In genomic region chr6:55717209-55717608, GRCm38 (mm10) we compare ENCODE assay signal across 7 mouse cellular contexts. TPM values are rescaled to one million over a fixed set of nuclear protein-coding genes. Genes with fewer than 3 reads are reported as not detected.
DNase-seq lines count a peak whose midpoint lies in the region; ATAC-seq and TF ChIP-seq lines count a peak whose summit lies in the region.

No protein-coding gene starts in this region.

- TF ChIP-seq POLR2A in small intestine, adult 2 months (IDR thresholded peaks at IDR 0.05; ENCODE audit: low read depth, low read length), result no peak

- peak; percentile 95 for ATAC-seq in common myeloid progenitor, adult 5-6 weeks (replicated peaks; ENCODE audit: low read depth, poor library complexity, severe bottlenecking)

- H3K36me3 ChIP-seq in E14TG2a.4 (ENCODE audit: insufficient read depth, low read length), result no peaks in the 10 kb centered on the region
- no peaks in the 10 kb centered on the region for H3K36me3 ChIP-seq in small intestine, adult 2 months (ENCODE audit: control insufficient read depth, insufficient read depth, low read length)

- peaks cover 3% of the 10 kb centered on the region; the same call in 1 of the 2 replicates for H3K27me3 ChIP-seq in E14TG2a.4 (ENCODE audit: insufficient read depth, low read length)
- H3K27me3 ChIP-seq in small intestine, adult 2 months (ENCODE audit: control insufficient read depth, insufficient read depth, low read length), result no peaks in the 10 kb centered on the region

- peak; percentile 14 for DNase-seq in adipocyte (ENCODE audit: low spot score)
- DNase-seq in heart, postnatal 36 days, result peak; percentile 28 to 50
- DNase-seq in layer of hippocampus, adult 9-10 months (ENCODE audit: low spot score), result peak; percentile 29
- peak; percentile 36 for DNase-seq in lung, postnatal 25 days (ENCODE audit: low spot score)

- H3K9me3 ChIP-seq in E14TG2a.4 (ENCODE audit: low read length), result no peaks in the 10 kb centered on the region

- H3K4me1 ChIP-seq in E14TG2a.4 (replicated peaks; ENCODE audit: low read depth, low read length), result no peaks in the 10 kb centered on the region
- H3K4me1 ChIP-seq in small intestine, adult 2 months (ENCODE audit: control insufficient read depth, insufficient read depth, insufficient read length, low read length), result no peaks in the 10 kb centered on the region

- H3K27ac ChIP-seq in small intestine, adult 2 months (ENCODE audit: insufficient read depth, low read depth, low read length), result no peak overlapping the region

- peak; percentile 64 for TF ChIP-seq CTCF in E14TG2a.4 (conservative IDR thresholded peaks at IDR 0.05; ENCODE audit: low read length)
- peak; percentile 75; the same call in 1 of the 2 replicates for TF ChIP-seq CTCF in small intestine, adult 2 months (IDR thresholded peaks at IDR 0.05; ENCODE audit: extremely low read depth, insufficient read length, insufficient replicate concordance, low read depth, low read length)

- 20% methylated on average over 5 of the region's 5 CpGs for WGBS in small intestine, adult 2 months

- intact Hi-C loops in heart, postnatal 36 days (cut with DNase I), result loop anchor here (1.0 kb wide), 1 partner anchor 233 kb away; no protein-coding TSS in a partner anchor

- no peak overlapping the region for H3K4me3 ChIP-seq in E14TG2a.4 (replicated peaks; ENCODE audit: low read length)
- H3K4me3 ChIP-seq in small intestine, adult 2 months (ENCODE audit: low read depth, low read length), result no peak overlapping the region

RNA-seq across cellular contexts. Expression of gene Neurod6, which starts 36.1 kb away (rescaled TPM):
- total RNA-seq in common myeloid progenitor, adult 5-6 weeks (2017), result not detected in 2 replicates
- not detected for total RNA-seq in heart, postnatal 36 days (2021)
- polyA plus RNA-seq in small intestine, adult 2 months (2012; rRNA removed), result not detected in 2 replicates
